Mouse (Mus musculus): ENCODE measurements around the gene Gm9507.
"Not testable (repeated sequence)": the region's sequence is repeated elsewhere in the genome, so short reads cannot be mapped to it uniquely, and the experiment has no call there.

The Gm9507 gene

DNA sequence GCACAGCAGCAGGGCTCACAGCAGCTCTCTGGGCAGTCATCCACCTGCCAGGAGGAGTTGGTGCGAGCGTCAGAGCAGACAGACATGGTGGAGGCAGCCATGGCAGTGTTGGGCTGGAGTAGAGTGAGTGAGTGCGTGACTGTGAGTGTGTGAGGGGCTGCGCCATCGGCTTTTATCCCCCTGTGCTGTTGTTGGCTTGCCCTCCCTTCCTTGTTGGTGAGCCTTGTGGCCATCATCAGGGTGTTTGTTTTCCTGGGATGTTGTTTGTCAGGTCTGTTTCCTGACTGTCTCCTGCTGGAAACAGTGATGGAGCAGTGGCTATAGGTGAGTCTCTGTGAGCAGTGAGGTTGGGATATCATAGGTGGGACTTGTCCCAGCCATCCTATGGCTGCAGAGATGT, at the start of gene Gm9507:
Gene Gm9507 (minus strand): TSS at position 101 of the 400 bp plus-strand sequence.
- DNase-seq (ENCODE audit: low spot score): no peak

DNA sequence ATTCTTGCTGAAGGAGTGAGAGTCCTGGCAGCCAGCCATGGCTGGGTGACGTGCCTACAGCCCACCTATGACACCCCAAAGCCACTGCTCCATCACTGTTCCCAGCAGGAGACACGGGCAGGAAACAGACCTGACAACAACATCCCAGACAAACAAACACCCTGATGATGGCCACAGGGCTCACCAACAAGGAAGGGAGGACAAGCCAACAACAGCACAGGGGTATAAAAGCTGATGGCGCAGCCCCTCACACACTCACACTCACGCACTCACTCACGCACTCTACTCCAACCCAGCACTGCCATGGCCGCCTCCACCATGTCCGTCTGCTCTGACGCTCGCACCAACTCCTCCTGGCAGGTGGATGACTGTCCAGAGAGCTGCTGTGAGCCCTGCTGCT, 40.9 kb upstream of the Gm9507 start, which contains the start of gene Gm10318:
Gene Gm10318 (plus strand): TSS at position 301 of the 400 bp plus-strand sequence.
- DNase-seq (ENCODE audit: low spot score): no peak

DNA sequence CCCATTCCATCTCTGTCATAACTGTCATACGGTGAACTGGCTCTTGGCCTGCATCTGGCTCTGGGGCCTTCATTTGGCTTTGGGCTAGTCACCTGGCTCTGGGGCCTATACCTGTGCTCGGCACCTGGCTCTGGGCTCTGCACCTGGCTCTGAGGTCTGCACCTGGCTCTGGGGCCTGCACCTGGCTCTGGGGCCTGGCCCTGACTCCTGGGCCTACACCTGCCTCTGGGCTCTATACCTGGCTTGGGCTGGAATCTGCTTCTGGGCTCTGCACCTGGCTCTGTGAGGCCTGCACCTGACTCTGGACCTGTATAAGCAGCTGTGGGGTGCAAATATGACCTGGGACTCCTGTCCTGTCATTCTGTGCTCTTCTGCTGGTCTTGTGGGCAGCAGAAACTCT, 35.9 kb upstream of the Gm9507 start:
- no peak for DNase-seq (ENCODE audit: low spot score)

DNA sequence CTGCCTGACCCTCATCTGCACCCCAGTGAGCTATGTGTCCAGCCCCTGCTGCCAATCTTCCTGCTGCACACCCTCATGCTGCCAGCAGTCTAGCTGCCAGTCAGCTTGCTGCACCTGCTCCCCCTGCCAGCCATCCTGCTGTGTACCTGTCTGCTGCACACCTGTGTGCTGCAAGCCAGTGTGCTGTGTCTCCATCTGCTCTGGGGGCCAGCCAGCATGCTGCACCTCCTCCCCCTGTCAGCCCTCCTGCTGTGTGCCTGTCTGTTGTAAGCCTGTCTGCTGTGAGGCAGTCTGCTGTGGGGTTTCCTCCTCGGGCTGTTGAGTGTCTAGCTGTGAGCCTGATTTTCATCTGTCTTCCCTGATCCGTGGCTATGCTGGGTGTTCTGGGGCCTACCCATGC, 35.3 kb upstream of the Gm9507 start:
- no peak for DNase-seq (ENCODE audit: low spot score)

DNA sequence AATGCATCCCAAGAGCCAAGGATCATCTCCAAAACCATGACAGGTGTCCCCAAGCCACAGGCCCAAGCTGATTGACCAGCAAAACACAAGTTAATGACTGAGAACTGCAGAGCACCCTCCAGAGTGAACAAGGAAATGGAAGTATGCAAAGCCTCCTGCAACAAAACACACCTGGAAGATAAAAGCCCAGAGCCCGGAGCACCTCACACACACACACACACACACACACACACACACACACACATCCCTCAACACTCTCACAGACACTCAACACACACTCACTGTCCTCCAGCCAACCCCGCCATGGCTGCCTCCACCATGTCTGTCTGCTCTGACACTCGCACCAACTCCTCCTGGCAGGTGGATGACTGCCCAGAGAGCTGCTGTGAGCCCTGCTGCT, 34.9 kb upstream of the Gm9507 start, which contains the start of gene Gm36176:
Gene Gm36176 (plus strand): TSS at position 301 of the 400 bp plus-strand sequence.
- no peak for DNase-seq (ENCODE audit: low spot score)

DNA sequence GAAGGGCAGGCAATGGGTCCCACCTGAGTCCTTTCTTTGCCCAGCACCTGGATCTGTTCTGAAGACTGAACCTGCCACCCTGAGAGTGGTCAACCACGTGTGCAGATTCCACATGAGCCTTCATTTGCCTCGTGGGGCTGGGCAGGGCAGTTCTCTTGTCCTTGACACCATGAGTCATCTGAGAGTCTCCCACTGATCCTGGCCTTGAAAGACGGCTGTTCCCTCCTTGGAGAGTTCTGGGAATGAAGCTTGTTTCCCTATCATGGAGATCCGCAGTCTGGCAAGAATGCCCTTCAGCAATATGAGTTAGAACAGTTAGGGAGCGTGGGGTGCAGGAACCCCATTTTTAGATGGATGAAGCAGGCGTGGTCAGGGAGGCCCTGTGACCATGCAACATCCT, 27.4 kb upstream of the Gm9507 start:
- no peak for DNase-seq (ENCODE audit: low spot score)

DNA sequence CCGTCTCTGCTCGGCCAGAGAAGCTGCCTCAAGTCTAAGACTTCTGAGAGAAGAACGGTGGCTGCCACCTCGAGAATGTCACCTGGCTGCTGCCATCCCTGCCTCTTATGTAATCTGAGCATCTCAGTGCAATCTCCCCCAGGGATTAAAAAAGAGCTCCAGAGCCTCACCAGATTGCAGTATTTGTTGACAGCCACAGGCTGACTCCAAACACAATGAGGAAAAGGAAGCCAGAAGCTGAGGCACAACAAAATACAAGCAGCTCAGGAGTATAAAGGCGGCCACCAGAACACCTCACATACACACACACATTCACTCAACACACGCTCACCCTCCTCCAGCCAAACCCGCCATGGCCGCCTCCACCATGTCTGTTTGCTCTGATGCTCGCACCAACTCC, 24.0 kb upstream of the Gm9507 start, which contains the start of gene Krtap10-10:
Gene Krtap10-10 (plus strand): TSS at position 301 of the 400 bp plus-strand sequence.
- no peak for DNase-seq (ENCODE audit: low spot score)

DNA sequence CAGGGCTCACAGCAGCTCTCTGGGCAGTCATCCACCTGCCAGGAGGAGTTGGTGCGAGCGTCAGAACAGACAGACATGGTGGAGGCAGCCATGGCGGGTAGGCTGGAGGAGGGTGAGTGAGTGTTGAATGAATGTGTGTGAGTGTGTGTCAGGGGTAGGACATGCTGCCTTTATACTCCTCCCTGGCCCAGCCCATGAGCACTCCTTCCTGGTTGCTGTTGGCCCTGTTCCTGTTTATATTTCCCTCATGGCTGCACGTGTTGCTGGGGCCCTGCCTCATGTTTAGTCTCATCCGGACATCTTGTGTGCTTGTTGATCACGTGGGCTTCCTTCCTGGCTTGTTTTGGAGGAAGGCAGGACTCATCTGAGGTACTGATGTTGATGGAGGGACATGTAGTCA, 15.3 kb upstream of the Gm9507 start, which contains the start of gene Krtap10-4:
Gene Krtap10-4 (minus strand): TSS at position 145 of the 400 bp plus-strand sequence.
- DNase-seq (ENCODE audit: low spot score): no peak

DNA sequence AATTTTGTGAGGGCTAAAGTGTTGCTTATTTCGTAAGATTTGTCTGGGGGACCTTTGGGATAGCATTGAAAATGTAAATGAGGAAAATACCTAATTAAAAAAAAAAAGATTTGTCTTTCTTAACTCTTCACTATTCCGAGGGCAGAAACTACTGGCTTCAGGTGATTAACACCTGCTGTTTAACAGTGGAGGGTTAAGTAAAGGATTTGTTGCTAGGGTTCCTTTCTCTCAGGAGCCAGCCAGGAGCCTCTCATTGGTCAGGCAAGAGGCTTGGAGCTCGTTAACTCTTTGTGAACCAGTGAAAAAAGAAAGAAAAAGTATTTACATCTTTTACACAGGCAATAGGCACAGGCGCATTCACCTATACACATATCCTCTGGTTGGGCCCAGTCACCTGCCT, 7.6 kb upstream of the Gm9507 start:
- no peak for DNase-seq (ENCODE audit: low spot score)

DNA sequence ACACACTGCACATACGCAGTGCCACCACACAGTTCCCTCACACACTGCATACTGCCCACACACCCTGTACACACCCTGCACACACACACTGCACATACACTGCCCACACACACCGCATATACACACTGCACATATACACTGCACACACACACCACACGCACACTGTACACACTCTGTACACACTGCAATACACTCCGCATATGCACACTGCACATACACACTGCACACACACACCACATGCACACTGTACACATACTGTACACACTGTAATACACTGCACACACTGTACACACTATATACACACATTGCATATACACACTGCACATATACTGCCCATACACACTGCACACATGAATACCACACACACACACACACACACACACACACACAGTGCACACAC, 6.9 kb upstream of the Gm9507 start:
- peak; percentile 3 for DNase-seq (ENCODE audit: low spot score)

DNA sequence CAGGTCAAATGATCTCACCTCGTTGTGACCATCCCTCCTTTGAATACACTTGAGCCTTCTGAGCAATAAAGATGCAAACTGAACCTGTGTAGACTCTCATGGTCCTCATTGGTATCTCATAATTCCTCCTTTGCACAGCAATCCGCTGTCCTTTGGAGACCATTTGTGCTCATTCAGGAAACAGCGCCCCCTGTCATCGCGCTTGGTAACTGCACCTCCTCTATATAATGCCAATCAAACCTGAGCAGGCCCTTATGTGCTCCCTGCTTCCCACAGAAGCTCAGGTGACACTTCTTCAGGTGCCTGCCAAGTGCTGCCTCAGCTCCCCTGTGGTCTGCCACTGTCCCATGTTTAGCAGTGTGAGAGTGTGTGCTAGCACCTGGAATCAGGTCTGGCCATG, 3.9 kb upstream of the Gm9507 start:
- DNase-seq (ENCODE audit: low spot score): peak; percentile 54

DNA sequence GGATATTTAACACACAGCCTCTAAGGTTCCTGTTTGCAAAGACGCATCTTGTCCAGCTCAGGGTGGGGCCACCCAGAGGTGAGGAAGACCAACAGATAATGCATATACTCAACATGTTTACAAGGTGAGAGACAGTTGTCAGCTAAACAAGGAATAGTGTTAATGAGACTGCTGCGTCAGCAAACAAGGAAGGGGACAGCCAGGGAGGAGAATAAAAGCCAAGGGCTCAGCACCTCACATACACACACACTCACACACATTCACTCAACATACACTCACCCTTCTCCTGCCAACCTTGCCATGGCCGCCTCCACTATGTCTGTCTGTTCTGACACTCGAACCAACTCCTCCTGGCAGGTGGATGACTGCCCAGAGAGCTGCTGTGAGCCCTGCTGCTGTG, 2.7 kb upstream of the Gm9507 start, which contains the start of gene Gm2696:
Gene Gm2696 (plus strand): TSS at position 301 of the 400 bp plus-strand sequence.
- no peak for DNase-seq (ENCODE audit: low spot score)

DNA sequence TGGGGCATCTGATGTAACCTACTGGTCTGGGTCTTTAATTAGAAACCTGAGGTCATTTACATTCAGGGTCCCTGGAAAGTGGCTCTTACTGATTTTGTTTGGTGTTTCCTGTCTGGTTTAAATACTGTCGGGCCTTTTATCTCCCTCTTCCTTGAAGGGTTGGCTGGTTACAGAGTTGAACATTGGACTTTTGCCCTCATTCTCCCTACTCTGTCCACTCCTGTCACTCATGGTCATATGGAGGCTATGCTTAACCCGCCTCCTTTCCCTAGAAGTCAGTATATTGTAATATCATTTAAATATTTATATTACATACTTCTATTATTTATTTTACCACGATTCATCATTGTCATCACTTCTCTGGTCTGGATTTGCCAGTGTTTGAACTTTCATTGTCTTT, 7.5 kb downstream of the Gm9507 start:
- no peak for DNase-seq (ENCODE audit: low spot score)

DNA sequence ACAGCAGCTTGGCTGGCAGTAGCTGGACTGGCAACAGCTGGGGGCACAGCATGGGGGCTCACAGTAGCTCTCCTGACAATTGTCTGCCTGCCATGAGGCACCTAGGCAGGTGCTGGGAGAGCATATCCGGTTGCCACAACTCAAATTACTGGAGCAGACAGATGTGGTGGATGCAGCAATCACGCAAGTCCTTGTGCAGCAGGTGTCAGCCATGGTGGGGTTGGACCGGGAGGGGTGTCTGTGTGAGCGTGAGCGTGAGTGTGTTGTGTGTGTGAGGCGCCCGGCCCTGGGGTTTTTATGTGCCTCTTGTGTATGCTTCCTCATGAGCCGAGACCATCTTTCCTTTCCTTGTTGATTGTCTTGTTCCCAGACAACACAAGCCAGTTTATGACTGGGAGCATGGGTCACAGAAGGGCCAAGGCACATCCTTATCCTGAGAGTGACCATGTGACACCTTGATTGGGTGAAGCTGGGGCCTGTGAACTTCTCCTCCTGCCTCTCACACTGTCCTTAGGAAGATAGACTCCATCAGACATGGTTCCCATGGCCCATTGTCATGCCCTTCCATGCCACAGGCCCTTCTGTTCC, 12.6 kb downstream of the Gm9507 start, which contains the start of gene Gm19668:
Gene Gm19668 (minus strand): TSS at position 213 of the 588 bp plus-strand sequence.
- no peak for DNase-seq (ENCODE audit: low spot score)

DNA sequence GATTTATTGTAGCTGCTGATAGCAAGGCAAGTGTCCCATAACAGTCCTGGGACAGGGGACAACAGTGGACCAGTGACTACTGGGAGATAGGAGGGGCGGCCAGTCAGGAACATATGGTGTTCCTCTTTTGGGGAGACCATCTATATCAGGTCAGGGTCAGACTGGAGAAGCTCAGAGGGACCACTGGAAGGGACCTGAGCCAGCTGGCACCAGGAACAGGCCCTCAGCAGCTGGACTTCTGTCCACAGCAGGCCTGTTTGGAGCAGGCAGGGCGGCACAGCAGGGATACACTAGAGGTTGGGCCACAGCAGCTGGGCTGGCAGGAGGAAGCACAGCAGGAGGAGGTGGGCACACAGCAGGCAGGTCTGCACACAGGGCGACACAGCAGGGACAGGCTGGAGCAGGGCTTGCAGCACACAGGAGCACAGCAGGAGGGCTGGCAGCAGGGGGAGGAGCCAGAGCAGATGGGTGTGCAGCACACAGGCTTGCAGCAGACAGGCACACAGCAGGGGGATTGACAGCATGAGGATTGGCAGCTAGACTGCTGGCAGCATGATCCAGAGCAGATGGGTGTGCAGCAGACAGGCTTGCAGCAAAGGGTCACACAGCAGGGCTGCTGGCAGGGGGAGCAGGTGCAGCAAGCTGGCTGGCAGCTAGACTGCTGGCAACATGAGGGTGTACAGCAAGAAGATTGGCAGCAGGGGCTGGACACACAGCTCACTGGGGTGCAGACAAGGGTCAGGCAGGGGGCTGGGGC, 13.3 kb downstream of the Gm9507 start:
- DNase-seq (ENCODE audit: low spot score): not testable (repeated sequence)

DNA sequence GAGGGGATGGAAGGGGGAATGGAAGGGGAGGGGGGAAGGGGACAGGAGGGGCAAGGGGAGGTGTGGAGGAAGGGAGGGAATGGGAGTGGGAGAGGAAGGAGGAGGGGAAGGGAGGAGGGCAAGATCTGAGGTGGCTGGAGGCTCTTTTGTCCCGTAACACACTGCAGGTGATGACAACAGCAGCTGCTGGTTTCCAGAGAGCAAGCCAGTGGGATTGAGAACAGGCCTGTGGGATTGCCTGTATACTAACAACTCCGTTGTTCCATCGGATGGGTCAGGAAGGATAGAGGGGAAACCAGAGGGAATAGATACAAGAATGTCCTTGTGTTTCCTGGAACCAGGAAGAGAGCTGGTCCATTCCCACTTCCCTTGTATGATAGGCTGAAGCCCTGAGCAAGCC, 14.0 kb downstream of the Gm9507 start:
- DNase-seq (ENCODE audit: low spot score): no peak

DNA sequence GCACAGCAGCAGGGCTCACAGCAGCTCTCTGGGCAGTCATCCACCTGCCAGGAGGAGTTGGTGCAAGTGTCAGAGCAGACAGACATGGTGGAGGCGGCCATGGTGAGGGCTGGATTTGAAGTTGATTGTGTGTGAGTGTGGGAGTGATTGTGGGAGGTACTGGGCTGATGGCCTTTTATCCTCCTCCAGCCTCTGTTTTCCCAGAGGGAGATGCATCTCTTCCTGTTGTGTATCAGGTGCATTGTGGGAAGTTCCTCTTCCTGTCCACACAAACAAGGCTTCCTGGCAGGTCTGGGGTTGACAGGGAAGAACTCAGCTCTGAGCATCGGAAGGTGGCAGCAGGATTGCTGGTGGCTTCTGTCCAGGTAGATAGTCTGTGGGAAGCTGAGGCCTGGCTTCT, 16.7 kb downstream of the Gm9507 start, which contains the start of gene Gm9639:
Gene Gm9639 (minus strand): TSS at position 101 of the 400 bp plus-strand sequence.
- no peak for DNase-seq (ENCODE audit: low spot score)

DNA sequence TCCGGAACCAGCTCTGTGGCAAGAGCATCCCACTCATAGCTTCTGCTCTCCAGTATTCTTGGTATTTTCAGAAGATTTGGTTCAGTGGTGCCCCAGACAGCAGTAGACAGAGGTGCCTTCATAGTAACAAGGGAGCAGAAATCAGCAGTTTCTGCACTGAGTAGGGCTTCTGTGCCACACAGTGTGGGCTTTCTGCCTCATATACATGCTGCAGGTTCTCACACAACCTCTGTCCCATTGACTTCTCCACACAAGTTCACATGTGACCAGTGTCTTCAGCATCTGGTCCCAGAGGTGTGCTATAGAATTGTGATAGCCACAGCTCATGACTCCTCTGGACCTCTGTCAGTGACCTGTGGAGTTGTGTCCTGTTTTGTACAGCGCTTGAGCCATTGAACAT, 23.0 kb downstream of the Gm9507 start:
- DNase-seq (ENCODE audit: low spot score): no peak

DNA sequence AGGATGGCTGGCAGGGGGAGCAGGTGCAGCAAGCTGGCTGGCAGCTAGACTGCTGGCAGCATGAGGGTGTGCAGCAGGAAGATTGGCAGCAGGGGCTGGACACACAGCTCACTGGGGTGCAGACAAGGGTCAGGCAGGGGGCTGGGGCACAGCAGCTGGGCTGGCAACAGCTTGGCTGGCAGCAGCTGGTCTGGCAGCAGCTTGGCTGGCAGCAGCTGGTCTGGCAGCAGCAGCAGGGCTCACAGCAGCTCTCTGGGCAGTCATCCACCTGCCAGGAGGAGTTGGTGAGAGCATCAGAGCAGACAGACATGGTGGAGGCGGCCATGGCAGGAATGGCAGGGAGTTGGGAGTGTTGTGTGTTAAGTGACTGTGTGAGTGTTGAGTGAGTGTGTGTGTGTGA, 23.8 kb downstream of the Gm9507 start, which contains the start of gene Gm7137:
Gene Gm7137 (minus strand): TSS at position 325 of the 400 bp plus-strand sequence.
- not testable (repeated sequence) for DNase-seq (ENCODE audit: low spot score)

DNA sequence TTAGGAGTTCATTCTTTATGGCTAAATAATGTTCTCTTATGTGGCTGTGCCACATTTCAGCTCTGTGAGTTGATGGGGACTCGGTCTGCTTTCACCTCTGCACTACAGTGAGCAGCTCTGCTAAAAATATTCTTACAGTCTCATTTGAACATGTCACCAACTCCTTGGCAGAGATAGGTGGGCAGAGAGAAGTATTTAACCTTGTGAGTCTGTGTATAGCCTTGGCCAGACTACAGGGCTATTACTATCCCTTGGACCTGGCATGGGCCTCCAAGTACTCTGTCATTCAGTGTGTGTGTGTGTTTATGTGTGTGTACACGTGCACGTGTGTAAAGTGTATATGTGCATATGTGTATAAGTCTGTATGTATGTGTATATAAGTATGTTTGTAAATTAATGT, 28.2 kb downstream of the Gm9507 start:
- DNase-seq (ENCODE audit: low spot score): not testable (repeated sequence)

DNA sequence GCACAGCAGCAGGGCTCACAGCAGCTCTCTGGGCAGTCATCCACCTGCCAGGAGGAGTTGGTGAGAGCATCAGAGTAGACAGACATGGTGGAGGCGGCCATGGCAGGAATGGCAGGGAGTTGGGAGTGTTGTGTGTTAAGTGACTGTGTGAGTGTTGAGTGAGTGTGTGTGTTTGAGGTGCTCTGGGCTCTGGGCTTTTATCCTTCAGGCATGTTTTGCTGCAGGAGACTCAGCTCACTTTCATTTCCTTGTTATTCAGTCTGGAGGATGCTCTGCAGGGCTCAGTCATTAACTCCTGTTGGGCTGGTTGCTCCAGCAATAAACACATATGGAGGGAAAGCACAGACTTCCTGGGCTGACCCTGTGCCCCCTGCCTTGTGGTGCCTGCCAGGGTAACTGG, 29.2 kb downstream of the Gm9507 start, which contains the start of gene Gm3250:
Gene Gm3250 (minus strand): TSS at position 101 of the 400 bp plus-strand sequence.
- DNase-seq (ENCODE audit: low spot score): not testable (repeated sequence)

DNA sequence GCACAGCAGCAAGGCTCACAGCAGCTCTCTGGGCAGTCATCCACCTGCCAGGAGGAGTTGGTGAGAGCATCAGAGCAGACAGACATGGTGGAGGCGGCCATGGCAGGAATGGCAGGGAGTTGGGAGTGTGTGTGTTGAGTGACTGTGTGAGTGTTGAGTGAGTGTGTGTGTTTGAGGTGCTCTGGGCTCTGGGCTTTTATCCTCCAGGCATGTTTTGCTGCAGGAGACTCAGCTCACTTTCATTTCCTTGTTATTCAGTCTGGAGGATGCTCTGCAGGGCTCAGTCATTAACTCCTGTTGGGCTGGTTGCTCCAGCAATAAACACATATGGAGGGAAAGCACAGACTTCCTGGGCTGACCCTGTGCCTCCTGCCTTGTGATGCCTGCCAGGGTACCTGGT, 34.8 kb downstream of the Gm9507 start, which contains the start of gene Gm7138:
Gene Gm7138 (minus strand): TSS at position 101 of the 400 bp plus-strand sequence.
- not testable (repeated sequence) for DNase-seq (ENCODE audit: low spot score)

DNA sequence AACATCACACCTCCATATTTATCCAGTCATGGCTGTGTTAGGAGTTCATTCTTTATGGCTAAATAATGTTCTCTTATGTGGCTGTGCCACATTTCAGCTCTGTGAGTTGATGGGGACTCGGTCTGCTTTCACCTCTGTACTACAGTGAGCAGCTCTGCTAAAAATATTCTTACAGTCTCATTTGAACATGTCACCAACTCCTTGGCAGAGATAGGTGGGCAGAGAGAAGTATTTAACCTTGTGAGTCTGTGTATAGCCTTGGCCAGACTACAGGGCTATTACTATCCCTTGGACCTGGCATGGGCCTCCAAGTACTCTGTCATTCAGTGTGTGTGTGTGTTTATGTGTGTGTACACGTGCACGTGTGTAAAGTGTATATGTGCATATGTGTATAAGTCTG, 39.5 kb downstream of the Gm9507 start:
- DNase-seq (ENCODE audit: low spot score): not testable (repeated sequence)
